Mouse (Mus musculus): ENCODE results near the gene Fto. TPM values are rescaled to one million over a fixed set of nuclear protein-coding genes. Genes with fewer than 3 reads are reported as not detected.
A peak's percentile ranks its signal among the peaks of the same experiment; 100 is the strongest.

The Fto gene
- total and polyA plus RNA-seq, 2 experiments from 2014 or later = 41.1 to 50.6 TPM

GRCm38 (mm10) chr8:91352598-91352997, 39.3 kb downstream of the Fto start:
- ATAC-seq (ENCODE audit: insufficient read depth, low read depth) = no peak
- Histone ChIP-seq H3K9ac (replicated peaks; ENCODE audit: low read depth, low read length) (no peak overlapping the region), H3K4me3 (ENCODE audit: low read depth, low read length) (no peak overlapping the region), H3K27ac (ENCODE audit: low read depth) (no peak overlapping the region), H3K4me1 (ENCODE audit: control insufficient read depth, insufficient read depth) (peaks cover 12% of the 10 kb centered on the region), H3K27me3 (ENCODE audit: control insufficient read depth, insufficient read depth, low read length) (no peaks in the 10 kb centered on the region), H3K4me2 (ENCODE audit: low read depth, low read length) (no peak overlapping the region), H3K36me3 (replicated peaks; ENCODE audit: control insufficient read depth, insufficient read depth, low read length) (no peaks in the 10 kb centered on the region), H3K9me3 (replicated peaks; ENCODE audit: control insufficient read depth, low read length) (no peaks in the 10 kb centered on the region)
- 89% methylated on average over 3 of the region's 3 CpGs for WGBS
- no peak for DNase-seq (ENCODE audit: low spot score)
- no peak for TF ChIP-seq EP300 (IDR thresholded peaks at IDR 0.05; ENCODE audit: low read depth)
- TF ChIP-seq CTCF (IDR thresholded peaks at IDR 0.05; ENCODE audit: low read depth) = no peak

GRCm38 (mm10) chr8:91353062-91353461, 39.7 kb downstream of the Fto start:
- WGBS = 68% methylated on average over 5 of the region's 5 CpGs
- Histone ChIP-seq H3K4me2 (ENCODE audit: low read depth, low read length) (no peak overlapping the region), H3K9me3 (replicated peaks; ENCODE audit: control insufficient read depth, low read length) (no peaks in the 10 kb centered on the region), H3K4me3 (ENCODE audit: low read depth, low read length) (no peak overlapping the region), H3K9ac (replicated peaks; ENCODE audit: low read depth, low read length) (no peak overlapping the region), H3K27me3 (ENCODE audit: control insufficient read depth, insufficient read depth, low read length) (no peaks in the 10 kb centered on the region), H3K27ac (ENCODE audit: low read depth) (no peak overlapping the region), H3K4me1 (ENCODE audit: control insufficient read depth, insufficient read depth) (peaks cover 9% of the 10 kb centered on the region), H3K36me3 (replicated peaks; ENCODE audit: control insufficient read depth, insufficient read depth, low read length) (no peaks in the 10 kb centered on the region)
- TF ChIP-seq CTCF (IDR thresholded peaks at IDR 0.05; ENCODE audit: low read depth) (no peak), EP300 (IDR thresholded peaks at IDR 0.05; ENCODE audit: low read depth) (no peak)
- ATAC-seq (ENCODE audit: insufficient read depth, low read depth) = 0 out of 2 replicates have a peak, but pooled peaks have one; percentile 21
- DNase-seq (ENCODE audit: low spot score) = no peak

GRCm38 (mm10) chr8:91353907-91354306, 40.6 kb downstream of the Fto start:
- 85% methylated on average over 4 of the region's 4 CpGs for WGBS
- H3K9me3 ChIP-seq (replicated peaks; ENCODE audit: control insufficient read depth, low read length) = no peaks in the 10 kb centered on the region

DNA sequence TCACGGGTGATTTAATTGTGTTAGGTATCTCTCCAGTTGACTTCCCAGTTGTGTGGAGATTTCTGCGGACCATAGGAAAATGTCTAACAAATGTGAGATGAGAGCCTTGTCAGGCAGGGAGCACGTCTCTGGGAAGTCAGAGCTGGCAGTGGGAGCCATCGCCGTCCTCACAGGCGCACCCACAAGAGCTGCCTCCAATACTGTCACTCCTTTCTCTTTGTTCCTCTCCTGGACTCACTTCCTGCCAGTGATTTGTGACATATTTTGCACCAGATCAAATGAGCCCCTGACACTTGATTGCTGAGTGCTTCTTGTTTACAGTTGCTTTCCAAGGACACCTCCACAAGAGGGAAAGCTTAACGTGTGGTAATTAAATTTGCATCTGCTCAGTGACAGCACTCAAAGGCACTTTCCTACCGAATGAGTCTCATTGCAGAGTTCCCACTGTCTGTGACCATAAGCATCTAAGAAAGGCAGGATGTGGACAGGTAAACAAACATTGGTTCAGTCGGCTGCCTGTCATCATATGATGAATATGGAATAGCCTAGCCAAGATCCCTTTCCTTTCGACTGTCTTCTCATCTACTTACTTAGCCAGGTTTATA, 42.1 kb downstream of the Fto start:
- no peak overlapping the region for H3K4me2 ChIP-seq (ENCODE audit: low read depth, low read length)

More at GRCm38 (mm10) chr8:91353907-91354306, 40.6 kb downstream of the Fto start:
- H3K4me1 ChIP-seq (ENCODE audit: control insufficient read depth, insufficient read depth) = peaks cover 9% of the 10 kb centered on the region
- TF ChIP-seq EP300 (IDR thresholded peaks at IDR 0.05; ENCODE audit: low read depth) (no peak), CTCF (IDR thresholded peaks at IDR 0.05; ENCODE audit: low read depth) (peak; percentile 44)
- H3K27me3 ChIP-seq (ENCODE audit: control insufficient read depth, insufficient read depth, low read length) = no peaks in the 10 kb centered on the region
- H3K27ac ChIP-seq (ENCODE audit: low read depth) = no peak overlapping the region
- no peak overlapping the region for H3K9ac ChIP-seq (replicated peaks; ENCODE audit: low read depth, low read length)
- ATAC-seq (ENCODE audit: insufficient read depth, low read depth) = no peak
- no peak for DNase-seq (ENCODE audit: low spot score)
- H3K4me2 ChIP-seq (ENCODE audit: low read depth, low read length) = no peak overlapping the region
- H3K36me3 ChIP-seq (replicated peaks; ENCODE audit: control insufficient read depth, insufficient read depth, low read length) = no peaks in the 10 kb centered on the region
- no peak overlapping the region for H3K4me3 ChIP-seq (ENCODE audit: low read depth, low read length)

GRCm38 (mm10) chr8:91355956-91356699, 42.8 kb downstream of the Fto start:
- TF ChIP-seq CTCF (IDR thresholded peaks at IDR 0.05; ENCODE audit: low read depth) = no peak
- TF ChIP-seq EP300 (IDR thresholded peaks at IDR 0.05; ENCODE audit: low read depth) = no peak
- no peak overlapping the region for H3K9ac ChIP-seq (replicated peaks; ENCODE audit: low read depth, low read length)
- peaks cover 12% of the 10 kb centered on the region for H3K4me1 ChIP-seq (ENCODE audit: control insufficient read depth, insufficient read depth)
- H3K27me3 ChIP-seq (ENCODE audit: control insufficient read depth, insufficient read depth, low read length) = no peaks in the 10 kb centered on the region
- H3K4me3 ChIP-seq (ENCODE audit: low read depth, low read length) = no peak overlapping the region
- H3K4me2 ChIP-seq (ENCODE audit: low read depth, low read length) = no peak overlapping the region
- H3K36me3 ChIP-seq (replicated peaks; ENCODE audit: control insufficient read depth, insufficient read depth, low read length) = no peaks in the 10 kb centered on the region
- no peaks in the 10 kb centered on the region for H3K9me3 ChIP-seq (replicated peaks; ENCODE audit: control insufficient read depth, low read length)
- no peak overlapping the region for H3K27ac ChIP-seq (ENCODE audit: low read depth)
- DNase-seq (ENCODE audit: low spot score) = no peak
- no peak for ATAC-seq (ENCODE audit: insufficient read depth, low read depth)
- WGBS = 91% methylated on average over 11 of the region's 11 CpGs

More for the DNA sequence above, 42.1 kb downstream of the Fto start:
- Histone ChIP-seq H3K36me3 (replicated peaks; ENCODE audit: control insufficient read depth, insufficient read depth, low read length) (no peaks in the 10 kb centered on the region), H3K9ac (replicated peaks; ENCODE audit: low read depth, low read length) (no peak overlapping the region), H3K27ac (ENCODE audit: low read depth) (no peak overlapping the region), H3K9me3 (replicated peaks; ENCODE audit: control insufficient read depth, low read length) (no peaks in the 10 kb centered on the region), H3K27me3 (ENCODE audit: control insufficient read depth, insufficient read depth, low read length) (no peaks in the 10 kb centered on the region), H3K4me3 (ENCODE audit: low read depth, low read length) (no peak overlapping the region), H3K4me1 (ENCODE audit: control insufficient read depth, insufficient read depth) (peaks cover 9% of the 10 kb centered on the region)
- WGBS = 60% methylated on average over 10 of the region's 10 CpGs
- ATAC-seq (ENCODE audit: insufficient read depth, low read depth) (no peak), DNase-seq (ENCODE audit: low spot score) (no peak)
- TF ChIP-seq EP300 (IDR thresholded peaks at IDR 0.05; ENCODE audit: low read depth) (no peak), CTCF (IDR thresholded peaks at IDR 0.05; ENCODE audit: low read depth) (no peak)
